Mouse (Mus musculus): ENCODE measurements around the gene Ralgapb. TPM values are rescaled to one million over a fixed set of nuclear protein-coding genes. Genes with fewer than 3 reads are reported as not detected.

The Ralgapb gene
- polyA plus RNA-seq, 1 experiment, result 12.0 TPM

DNA sequence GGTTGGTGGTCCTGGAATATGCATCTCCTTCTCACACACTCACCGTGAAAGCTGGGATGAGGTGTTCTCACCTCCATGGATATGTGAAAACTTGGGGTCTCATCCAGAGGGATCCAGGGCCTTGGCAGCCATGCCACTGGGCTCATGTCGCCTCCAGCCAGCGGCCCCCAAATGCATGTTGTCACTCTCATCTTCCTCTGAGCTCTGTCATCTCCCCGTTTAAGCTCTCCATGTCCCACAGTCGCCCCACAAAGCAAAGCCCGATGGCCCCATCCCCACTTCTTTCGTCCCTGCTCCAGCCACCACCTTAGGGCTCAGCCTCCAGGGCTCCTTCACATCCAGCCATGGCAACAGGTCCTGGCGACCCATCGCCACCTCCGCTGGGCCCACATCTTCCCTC is 97.4 kb downstream of the Ralgapb start:
- DNase-seq (ENCODE audit: low read depth, low spot score), result no peak
- WGBS, result 97% methylated on average over 10 of the region's 10 CpGs

DNA sequence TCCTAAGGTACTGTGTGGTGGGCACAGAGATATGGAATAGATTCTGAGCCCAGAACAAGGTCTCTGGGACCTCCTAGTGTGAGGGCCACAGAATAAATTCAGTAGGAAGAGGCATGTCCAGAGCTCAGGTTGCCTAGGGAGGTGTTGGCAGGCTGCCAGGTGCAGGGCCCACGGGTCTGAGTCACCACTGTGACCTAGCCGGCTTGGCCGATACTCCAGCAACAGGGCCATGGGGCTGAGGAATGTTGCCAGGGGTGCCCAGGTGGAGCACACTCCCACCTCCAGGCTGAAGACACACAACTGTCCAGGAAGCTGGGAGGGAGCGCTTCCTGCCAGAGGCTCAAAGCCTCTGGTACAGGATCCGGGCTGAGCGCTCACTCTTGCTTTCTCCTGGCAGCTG is 101.0 kb downstream of the Ralgapb start:
- DNase-seq (ENCODE audit: low read depth, low spot score), result peak; percentile 36
- 39% methylated on average over 6 of the region's 6 CpGs for WGBS

DNA sequence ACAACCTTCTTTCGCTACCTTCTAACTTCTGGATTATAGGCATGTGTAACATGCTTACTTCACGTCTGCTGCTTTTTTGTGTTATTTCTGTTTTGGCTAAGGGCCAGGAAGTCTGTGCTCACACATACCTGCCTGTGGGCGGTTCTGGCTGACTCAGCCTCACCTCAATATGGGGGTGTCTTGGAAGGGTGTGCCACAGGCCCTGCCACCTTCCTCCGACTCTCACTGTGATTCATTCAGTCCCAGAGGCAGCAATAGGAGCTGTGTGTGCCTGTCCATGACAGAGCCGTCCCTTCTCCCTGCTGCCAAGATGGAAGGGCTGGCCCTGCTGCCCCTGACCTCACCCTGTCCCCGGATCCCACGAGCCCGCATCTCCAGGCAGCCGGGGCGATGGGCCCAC is 102.9 kb downstream of the Ralgapb start, which contains the start of gene Arhgap40:
TSS of gene Arhgap40 (plus strand) at position 269 of the 400 bp plus-strand sequence.
- DNase-seq (ENCODE audit: low read depth, low spot score), result no peak
- WGBS, result 62% methylated on average over 10 of the region's 10 CpGs

DNA sequence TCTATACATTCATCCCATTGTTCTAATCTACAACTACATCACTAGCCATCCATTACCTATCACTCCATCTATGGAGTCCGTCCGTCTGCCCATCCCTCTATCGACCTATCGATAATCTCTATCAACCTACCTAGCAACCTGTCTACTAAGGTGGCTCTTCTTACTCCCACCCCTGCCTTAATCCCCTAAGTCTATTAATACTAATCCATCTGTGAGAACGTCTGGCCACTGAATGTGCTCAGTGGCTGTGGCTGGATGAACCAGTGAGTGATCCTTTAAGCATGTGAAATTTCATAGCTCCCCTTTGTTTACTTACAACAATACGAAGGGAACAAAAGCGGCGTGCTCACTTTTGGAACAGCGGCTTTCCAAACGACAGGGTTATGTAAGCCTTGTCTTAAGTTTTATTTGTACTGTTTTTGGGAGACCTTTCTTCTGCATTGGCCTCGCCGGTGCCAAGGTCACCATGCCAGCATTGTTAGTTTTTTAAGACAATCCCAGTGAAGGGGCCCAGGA is 104.2 kb downstream of the Ralgapb start:
- no peak for DNase-seq (ENCODE audit: low read depth, low spot score)
- WGBS, result 80% methylated on average over 12 of the region's 12 CpGs

DNA sequence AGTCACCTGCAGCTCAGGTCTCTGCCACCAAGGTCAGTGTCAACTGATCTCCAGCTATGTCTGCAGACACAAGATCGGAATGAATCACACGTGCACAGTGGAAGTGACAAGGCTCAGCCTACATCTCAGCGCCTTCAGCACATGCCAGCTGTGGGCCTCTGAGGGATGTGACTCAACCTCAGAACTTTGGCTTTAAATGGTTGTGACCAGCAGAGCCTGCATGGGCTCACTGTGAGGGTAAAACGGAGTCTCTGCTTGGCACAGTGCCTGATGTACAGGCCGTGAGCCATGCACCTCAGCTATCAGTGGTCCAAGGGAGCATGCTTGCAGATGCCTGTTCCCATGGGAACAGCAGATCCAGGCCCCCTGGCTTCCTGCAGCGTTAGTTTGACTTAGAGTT is 108.9 kb downstream of the Ralgapb start:
- WGBS, result 53% methylated on average over 6 of the region's 6 CpGs
- DNase-seq (ENCODE audit: low read depth, low spot score), result no peak

DNA sequence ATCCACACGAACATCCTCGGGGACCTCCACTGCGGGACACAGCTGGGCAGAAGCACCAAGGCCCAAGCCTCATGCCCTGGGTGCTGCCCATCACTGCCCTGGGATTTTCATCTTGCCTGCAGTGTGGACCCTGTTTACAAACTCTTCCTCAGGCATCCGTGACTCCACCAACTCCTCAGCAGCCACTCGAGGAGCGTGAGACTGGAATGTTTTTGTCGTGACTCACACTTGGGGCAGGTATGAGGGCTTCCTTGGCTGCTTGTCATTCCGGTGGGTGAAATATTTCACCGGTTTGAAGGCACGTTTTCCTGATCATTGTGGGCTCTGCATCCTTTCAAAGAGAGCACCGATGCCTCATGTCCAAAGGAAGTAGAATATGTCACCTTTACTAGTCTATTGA is 109.4 kb downstream of the Ralgapb start:
- WGBS, result 57% methylated on average over 11 of the region's 11 CpGs
- no peak for DNase-seq (ENCODE audit: low read depth, low spot score)

DNA sequence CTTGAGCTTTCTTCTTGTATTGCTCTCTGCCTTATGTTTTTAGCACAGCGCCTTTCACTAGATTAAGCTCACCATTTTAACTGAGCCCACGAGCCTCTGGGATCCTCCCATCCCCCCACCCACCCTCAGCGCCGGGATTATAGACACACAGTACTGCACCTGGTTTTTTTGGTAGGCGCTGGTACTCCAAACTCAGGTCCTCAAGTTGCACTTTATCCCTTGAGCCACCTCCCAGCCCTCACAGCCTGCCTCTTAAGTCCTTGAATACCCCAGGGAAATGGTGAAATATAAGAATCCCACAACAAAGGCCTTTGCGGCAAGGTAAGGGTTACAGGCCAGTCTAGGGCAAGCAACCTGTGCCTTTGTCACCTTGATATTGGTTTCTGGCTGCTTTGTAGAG is 110.2 kb downstream of the Ralgapb start:
- 84% methylated on average over 6 of the region's 6 CpGs for WGBS
- no peak for DNase-seq (ENCODE audit: low read depth, low spot score)

DNA sequence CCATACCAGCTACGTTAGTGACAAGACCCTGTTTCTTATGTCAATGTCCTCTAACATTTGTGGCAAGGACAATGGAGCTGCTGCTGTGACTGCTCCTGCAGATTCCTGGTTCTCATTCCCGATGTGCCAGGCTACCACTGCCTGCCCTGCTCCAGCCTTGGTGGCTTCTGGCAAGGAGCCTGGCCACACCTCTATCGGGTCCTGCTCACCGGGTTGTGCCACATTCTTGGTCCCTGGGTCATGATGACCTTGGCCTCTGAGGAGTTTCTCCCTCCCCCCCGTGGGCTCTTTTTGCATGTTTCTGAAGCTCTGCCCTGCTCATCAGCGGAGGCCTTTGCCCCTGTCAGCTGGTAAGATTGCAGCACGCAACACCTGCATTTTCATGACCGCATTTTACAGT is 113.4 kb downstream of the Ralgapb start:
- 24% methylated on average over 8 of the region's 8 CpGs for WGBS
- no peak for DNase-seq (ENCODE audit: low read depth, low spot score)

DNA sequence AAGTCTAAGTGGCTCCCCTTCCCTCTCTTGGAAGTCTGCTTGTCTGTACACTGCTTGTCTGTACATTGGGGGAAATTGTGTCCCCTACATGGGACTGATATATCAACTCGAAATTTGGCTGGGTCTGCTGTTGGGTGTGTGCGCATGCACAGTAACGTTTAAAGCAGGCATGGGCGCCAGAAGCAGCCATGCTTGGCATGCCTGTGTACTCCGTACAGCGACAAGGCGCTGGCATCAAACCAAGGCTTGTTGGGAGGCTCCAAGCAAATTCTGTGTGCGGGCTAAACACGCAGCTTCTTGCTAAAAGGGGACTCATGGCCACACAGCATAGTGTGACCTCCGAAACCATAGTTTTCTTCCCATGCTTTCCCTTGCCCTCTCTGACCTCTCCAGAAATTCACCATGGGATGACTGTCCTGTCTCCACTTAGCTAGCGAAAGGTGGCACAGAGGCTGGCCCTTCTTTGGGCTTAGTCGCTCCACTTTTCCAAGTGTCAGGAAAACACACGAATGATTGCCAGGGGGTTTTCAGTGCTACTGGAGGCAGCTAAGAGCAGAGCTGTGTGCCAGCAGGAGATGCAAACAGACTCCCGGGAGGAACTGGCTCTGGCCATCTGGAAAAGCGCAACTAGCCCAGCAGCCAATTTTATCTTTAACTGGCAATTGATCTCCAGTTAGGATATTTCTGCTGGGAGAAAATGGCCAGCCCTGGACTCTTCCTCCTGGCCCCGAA is 114.6 kb downstream of the Ralgapb start:
- 77% methylated on average over 16 of the region's 16 CpGs for WGBS
- DNase-seq (ENCODE audit: low read depth, low spot score), result no peak

DNA sequence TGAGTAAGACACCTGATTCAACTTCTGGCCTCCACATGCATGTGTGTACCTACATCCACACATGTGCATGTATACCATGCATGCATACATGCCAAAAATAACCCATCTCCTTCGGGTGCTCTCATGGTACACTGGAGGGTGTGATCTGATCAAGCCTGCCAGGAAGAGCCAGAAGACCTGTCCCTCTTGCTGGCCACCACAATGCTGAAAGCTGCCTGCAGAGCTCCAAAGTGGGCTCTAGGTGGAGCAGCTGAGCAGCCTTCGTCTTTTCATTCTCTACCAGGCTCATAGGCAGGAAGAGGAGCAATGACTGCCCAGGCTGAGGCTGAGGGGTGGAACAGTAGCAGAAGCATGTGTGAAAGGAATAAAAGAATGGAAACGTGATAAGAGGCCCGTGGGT is 124.4 kb downstream of the Ralgapb start:
- DNase-seq (ENCODE audit: low read depth, low spot score), result no peak

DNA sequence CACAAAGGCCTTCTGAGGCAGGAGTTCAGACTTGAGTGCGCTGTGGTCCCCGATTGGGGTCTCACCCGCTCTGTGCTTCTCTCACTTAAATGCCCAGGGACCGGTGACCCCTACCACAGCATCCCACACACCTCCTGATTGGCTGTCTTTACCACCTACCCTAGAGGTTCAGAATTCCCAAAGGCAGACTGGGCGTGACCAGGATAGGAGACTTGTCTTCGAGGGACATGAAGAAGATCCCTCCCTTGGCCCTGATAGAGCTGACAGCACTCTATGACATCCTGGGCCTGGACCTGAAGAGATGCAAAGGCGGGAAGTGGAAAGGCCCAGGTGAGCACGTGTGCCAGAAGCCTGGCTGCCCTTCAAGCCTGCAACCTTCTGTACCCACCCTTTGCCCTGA is 124.9 kb downstream of the Ralgapb start:
- 75% methylated on average over 8 of the region's 8 CpGs for WGBS

More for the DNA sequence above, 124.4 kb downstream of the Ralgapb start:
- under 1% methylated on average over 4 of the region's 4 CpGs for WGBS

DNA sequence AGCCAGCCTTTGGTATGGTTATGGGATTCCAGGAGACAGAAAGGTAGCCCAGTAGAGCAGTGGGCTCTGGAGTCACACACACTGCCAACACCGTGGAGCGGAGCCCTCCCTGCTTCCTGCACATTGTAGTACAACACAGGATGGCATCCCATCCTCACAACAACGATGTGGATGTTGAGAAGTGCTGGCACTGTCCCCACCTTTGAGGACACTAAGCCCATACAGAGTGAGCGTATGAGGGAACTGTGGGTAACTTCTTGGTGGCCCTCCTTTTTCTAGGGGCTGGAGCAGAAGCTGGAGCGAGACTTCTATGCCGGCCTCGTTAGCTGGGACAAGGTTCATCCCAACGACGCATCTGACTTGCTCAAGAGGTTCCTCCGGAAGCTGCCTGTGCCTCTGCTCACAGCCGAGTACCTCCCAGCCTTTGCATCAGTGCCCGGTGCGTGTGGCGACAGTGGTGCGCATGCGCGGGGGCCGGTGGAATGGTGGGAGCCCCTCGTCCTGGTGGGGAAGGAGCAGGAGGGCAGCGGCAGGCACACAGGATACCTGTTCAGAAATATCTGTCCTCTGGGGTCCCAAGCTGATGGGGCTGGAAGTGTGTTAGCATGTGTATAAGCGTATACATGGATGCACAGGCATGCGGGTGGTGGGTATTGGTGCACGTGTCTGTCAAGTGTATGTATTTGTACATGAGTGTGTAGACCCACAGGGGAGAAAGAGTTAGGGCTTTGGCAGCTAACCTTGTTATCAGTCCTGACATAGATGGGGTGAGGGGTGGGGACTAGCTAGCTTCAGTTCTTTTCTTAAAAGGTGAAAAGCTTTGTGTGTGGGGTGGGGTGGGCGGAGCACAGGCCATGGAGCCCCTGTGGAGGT is 130.0 kb downstream of the Ralgapb start:
- WGBS, result 58% methylated on average over 24 of the region's 24 CpGs
- DNase-seq (ENCODE audit: low read depth, low spot score), result no peak

More for the DNA sequence above, 124.9 kb downstream of the Ralgapb start:
- DNase-seq (ENCODE audit: low read depth, low spot score), result no peak

DNA sequence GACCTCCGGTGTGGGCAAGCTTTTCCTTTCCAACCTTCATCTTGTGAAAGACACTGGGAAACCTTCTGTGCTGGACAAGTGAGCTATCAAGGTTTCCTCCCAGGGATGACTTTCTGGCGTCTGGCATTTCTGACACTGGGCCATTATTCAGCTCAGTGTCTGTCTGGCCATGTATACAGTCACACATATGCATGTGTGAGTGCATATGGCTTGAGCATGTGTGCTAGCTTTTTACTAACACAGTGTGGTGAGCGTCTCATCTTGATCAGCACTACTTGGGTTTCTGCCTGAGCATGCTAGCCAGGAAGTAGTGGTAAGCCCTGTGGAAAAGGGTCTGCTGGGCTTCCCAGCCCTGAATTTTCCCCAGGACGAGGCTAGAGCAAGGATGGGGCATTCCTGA is 131.6 kb downstream of the Ralgapb start:
- DNase-seq (ENCODE audit: low read depth, low spot score), result no peak
- WGBS, result 41% methylated on average over 4 of the region's 4 CpGs

DNA sequence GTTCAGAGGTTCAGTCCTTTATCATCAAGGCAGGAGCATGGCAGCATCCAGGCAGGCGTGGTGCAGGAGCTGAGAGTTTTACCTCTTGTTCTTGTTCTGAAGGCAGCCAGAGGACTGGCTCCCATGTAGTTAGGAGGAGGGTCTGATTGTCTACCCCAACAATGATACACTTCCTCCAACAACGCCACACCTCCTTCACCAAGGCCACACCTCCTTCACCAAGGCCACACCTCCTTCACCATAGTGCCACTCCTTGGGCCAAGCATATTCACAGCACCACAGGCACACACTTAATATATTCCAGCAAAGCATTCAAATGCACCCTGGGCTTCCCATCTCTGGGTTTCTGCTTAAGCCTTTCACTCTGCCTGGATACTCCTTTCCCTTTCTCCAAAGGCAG is 135.6 kb downstream of the Ralgapb start:
- DNase-seq (ENCODE audit: low read depth, low spot score), result no peak
- 59% methylated on average over 2 of the region's 2 CpGs for WGBS

DNA sequence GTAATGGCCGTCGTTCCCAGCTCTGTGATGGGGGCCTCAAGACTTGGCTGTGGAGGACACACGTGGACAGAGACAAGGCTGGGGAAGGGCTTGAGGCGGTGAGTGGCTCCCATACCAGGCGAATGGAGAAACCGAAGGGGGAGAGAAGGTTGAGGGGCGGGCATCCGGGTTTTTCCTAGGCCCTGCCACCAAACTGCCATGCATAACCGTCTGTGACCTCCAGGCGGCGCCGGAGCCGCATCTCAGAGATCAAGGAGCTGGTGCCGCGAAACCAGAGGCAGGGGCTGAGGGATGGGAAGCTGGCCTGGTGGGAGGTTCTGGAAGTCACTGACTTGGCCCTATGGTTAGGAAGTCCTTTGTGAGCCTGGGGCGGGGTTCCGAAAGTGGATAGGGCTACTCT is 137.1 kb downstream of the Ralgapb start:
- peak; percentile 7 for DNase-seq (ENCODE audit: low read depth, low spot score)
- WGBS, result 4% methylated on average over 17 of the region's 17 CpGs

Other genes with a start within 250 kb of the Ralgapb start
- 1.6 and 2.5 TPM in 2 replicates for gene D630003M21Rik, start 180.6 kb upstream of the Ralgapb start, polyA plus RNA-seq (2012; rRNA removed)
- not detected in 2 replicates for gene Bpi, start 151.8 kb upstream of the Ralgapb start, polyA plus RNA-seq (2012; rRNA removed)
- gene Lbp, start 103.4 kb upstream of the Ralgapb start, polyA plus RNA-seq (2012; rRNA removed), result 11.4 and 11.8 TPM in 2 replicates
- gene Snhg11, start 34.2 kb upstream of the Ralgapb start, polyA plus RNA-seq (2012; rRNA removed), result 1.1 and 2.7 TPM in 2 replicates
- 3.3 and 5.6 TPM in 2 replicates for gene Adig, start 92.8 kb downstream of the Ralgapb start, polyA plus RNA-seq (2012; rRNA removed)
- gene Arhgap40, start 102.9 kb downstream of the Ralgapb start, polyA plus RNA-seq (2012; rRNA removed), result not detected in 2 replicates
- 0.02 TPM in 1 of 2 replicates, not detected in the other for gene Slc32a1, start 200.9 kb downstream of the Ralgapb start, polyA plus RNA-seq (2012; rRNA removed)
- gene Actr5, start 215.0 kb downstream of the Ralgapb start, polyA plus RNA-seq (2012; rRNA removed), result 5.8 and 6.0 TPM in 2 replicates

Data from large intestine, adult 2 months (tissue).